Mouse (Mus musculus) midbrain, embryonic 14.5 days (tissue): Measurements from ENCODE around the gene Nrsn2. TPM values are rescaled to one million over a fixed set of nuclear protein-coding genes. Genes with fewer than 3 reads are reported as not detected.

Source experiments
- ATAC-seq: fragments of 200-750 bp; cut with Nextera tagmentation; 2 replicates; pipeline ENCODE4 v1.8.0; 2017; ENCODE audit warnings: moderate number of reproducible peaks, moderate library complexity; ENCODE audit not compliant: low FRiP score, low TSS enrichment
- DNase-seq: peaks from one replicate; pipeline ENCODE4 v3.0.0-alpha.2; 2015
- H3K27ac ChIP-seq: fragments of 300-500 bp; sonication (generic); replicated peaks from 2 replicates; pipeline ENCODE4 v1.5.1; 2014; ENCODE audit warnings: mild to moderate bottlenecking, low read depth, low read length, moderate library complexity
- H3K27me3 ChIP-seq: fragments of 300-500 bp; sonication (generic); 2 replicates; pipeline ENCODE4 v1.6.1; 2014; ENCODE audit warnings: low read length, control low read depth, mixed read lengths; ENCODE audit not compliant: control insufficient read depth, insufficient read depth
- H3K36me3 ChIP-seq: fragments of 300-500 bp; sonication (generic); 2 replicates; pipeline ENCODE4 v1.6.1; 2014; ENCODE audit warnings: low read length, control low read depth; ENCODE audit not compliant: control insufficient read depth, insufficient read depth
- H3K4me1 ChIP-seq: fragments of 300-500 bp; sonication (generic); 2 replicates; pipeline ENCODE4 v1.6.1; 2014; ENCODE audit warnings: mild to moderate bottlenecking, antibody characterized with exemption, low read length, control low read depth; ENCODE audit not compliant: control insufficient read depth, insufficient read depth
- H3K4me2 ChIP-seq: fragments of 300-500 bp; sonication (generic); 2 replicates; pipeline ENCODE4 v1.6.1; 2014; ENCODE audit warnings: mild to moderate bottlenecking, low read length, moderate library complexity
- H3K4me3 ChIP-seq: fragments of 300-500 bp; sonication (generic); replicated peaks from 2 replicates; pipeline ENCODE4 v1.5.1; 2014; ENCODE audit warnings: low read depth, low read length
- H3K9ac ChIP-seq: fragments of 300-500 bp; sonication (generic); replicated peaks from 2 replicates; pipeline ENCODE4 v1.6.1; 2014; ENCODE audit warnings: mild to moderate bottlenecking, low read length, moderate library complexity
- H3K9me3 ChIP-seq: fragments of 300-500 bp; sonication (generic); 2 replicates; pipeline ENCODE4 v1.6.1; 2016; ENCODE audit warnings: low read length, control low read depth, mixed read lengths; ENCODE audit not compliant: control insufficient read depth
- WGBS: fragments of 180-500 bp; shearing (Covaris S2); extraction: QIAGEN DNeasy Blood & Tissue Kit; methylation state at CpG from one replicate; pipeline ENCODE4 v1.1.7; 2014; 5-methylcytosine and 5-hydroxymethylcytosine counted together
- polyA plus RNA-seq: library from polyadenylated mRNA; unstranded; fragments of >200 nt; fragmentation: Nextera tagmentation; extraction: Ambion mirVana; gene quantifications from 2 replicates; pipeline ENCODE4 v1.2.1, GENCODE M21; 2014

Gene Nrsn2
- polyA plus RNA-seq, 1 experiment from 2014 or later, result 40.1 TPM

GRCm38 (mm10) chr2:152349842-152350540, 26.4 kb downstream of the Nrsn2 start:
- DNase-seq, result no peak
- no peak overlapping the region for H3K4me2 ChIP-seq
- no peak for ATAC-seq
- no peaks in the 10 kb centered on the region for H3K36me3 ChIP-seq
- no peak overlapping the region for H3K4me3 ChIP-seq
- no peak overlapping the region for H3K9ac ChIP-seq
- H3K9me3 ChIP-seq, result no peaks in the 10 kb centered on the region
- H3K27ac ChIP-seq, result no peak overlapping the region
- H3K4me1 ChIP-seq, result no peaks in the 10 kb centered on the region
- 88% methylated on average over 8 of the region's 8 CpGs for whole genome bisulfite sequencing
- 0 out of 2 replicates have a peak, but pooled peaks cover 3% of the 10 kb centered on the region for H3K27me3 ChIP-seq

- Histone ChIP-seq H3K9ac (no peak overlapping the region), H3K4me1 (peaks cover 1% of the 10 kb centered on the region; the same call in 1 of the 2 replicates), H3K36me3 (no peaks in the 10 kb centered on the region), H3K27ac (no peak overlapping the region), H3K27me3 (0 out of 2 replicates have a peak, but pooled peaks cover 3% of the 10 kb centered on the region), H3K9me3 (no peaks in the 10 kb centered on the region), H3K4me3 (no peak overlapping the region), H3K4me2 (no peak overlapping the region)
- 80% methylated on average over 6 of the region's 6 CpGs for WGBS
- ATAC-seq, result no peak
- no peak for DNase-seq
Observed at GRCm38 (mm10) chr2:152349205-152349604, 27.2 kb downstream of the Nrsn2 start.

GRCm38 (mm10) chr2:152347722-152348121, 28.7 kb downstream of the Nrsn2 start:
- Histone ChIP-seq H3K4me1 (peaks cover 5% of the 10 kb centered on the region; the same call in 1 of the 2 replicates), H3K4me2 (no peak overlapping the region), H3K27me3 (0 out of 2 replicates have a peak, but pooled peaks cover 3% of the 10 kb centered on the region), H3K4me3 (no peak overlapping the region), H3K36me3 (no peaks in the 10 kb centered on the region), H3K27ac (no peak overlapping the region), H3K9me3 (no peaks in the 10 kb centered on the region), H3K9ac (no peak overlapping the region)
- 81% methylated on average over 2 of the region's 2 CpGs for WGBS
- DNase-seq (no peak), ATAC-seq (no peak)

DNA sequence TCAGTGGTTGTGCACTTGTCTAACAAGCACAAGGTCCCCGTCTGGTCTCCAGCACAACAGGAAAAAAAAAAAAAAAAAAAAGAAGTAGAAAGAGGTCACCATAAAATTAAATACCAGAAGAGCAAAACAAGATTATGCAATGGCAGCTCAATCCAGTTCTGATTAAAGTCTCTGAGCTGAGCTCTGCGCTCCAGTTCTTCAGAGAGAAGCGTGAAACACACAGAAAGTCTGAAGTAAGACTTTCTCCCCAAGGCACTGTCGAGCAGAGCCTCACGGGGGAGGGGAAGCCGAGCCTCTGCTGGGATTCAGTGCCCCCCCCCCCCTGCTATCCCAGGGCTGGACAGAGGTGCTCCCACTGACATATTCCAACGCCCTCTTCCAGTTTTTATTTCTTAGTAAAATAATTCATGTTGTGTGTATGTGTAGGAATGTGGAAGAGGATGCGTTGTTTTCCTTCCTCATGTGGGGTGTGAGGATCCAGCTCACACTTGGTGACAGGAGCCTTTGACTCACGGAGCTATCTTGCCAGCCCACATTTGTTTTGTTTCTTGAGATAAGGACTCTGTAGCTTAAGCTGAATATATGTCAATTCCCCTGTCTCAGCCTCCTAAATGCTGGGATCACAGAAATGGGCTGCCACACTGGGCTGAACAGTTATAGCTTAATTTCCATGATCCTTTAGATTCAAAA, 29.5 kb downstream of the Nrsn2 start:
- 45% methylated on average over 9 of the region's 9 CpGs for WGBS
- no peak overlapping the region for H3K9ac ChIP-seq

DNA sequence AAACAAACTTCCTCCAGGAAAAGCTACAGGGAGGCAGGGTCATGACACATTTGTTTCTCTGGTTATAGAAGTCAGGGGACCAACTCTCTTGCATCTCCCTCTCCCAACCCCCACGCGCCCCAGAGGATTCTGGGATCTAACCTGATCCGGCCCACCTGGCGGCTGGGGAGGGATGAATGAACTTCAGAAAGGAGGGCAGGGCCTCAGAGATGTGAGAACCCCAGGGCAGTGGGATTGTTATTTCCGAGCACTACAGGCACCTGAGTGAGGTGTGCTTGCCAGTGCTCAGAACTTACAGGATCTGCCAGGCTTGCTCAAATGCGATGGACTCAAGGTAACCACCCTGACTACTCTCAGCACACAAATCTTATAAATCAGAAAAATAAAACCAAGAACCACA, 31.0 kb downstream of the Nrsn2 start:
- no peak overlapping the region for H3K9ac ChIP-seq
- WGBS, result 68% methylated on average over 6 of the region's 6 CpGs
- 0 out of 2 replicates have a peak, but pooled peaks cover 3% of the 10 kb centered on the region for H3K27me3 ChIP-seq
- H3K36me3 ChIP-seq, result no peaks in the 10 kb centered on the region
- no peaks in the 10 kb centered on the region for H3K9me3 ChIP-seq
- ATAC-seq (no peak), DNase-seq (no peak)
- H3K4me2 ChIP-seq, result no peak overlapping the region
- no peak overlapping the region for H3K27ac ChIP-seq
- no peak overlapping the region for H3K4me3 ChIP-seq
- peaks cover 5% of the 10 kb centered on the region; the same call in 1 of the 2 replicates for H3K4me1 ChIP-seq

More for the DNA sequence above, 29.5 kb downstream of the Nrsn2 start:
- Histone ChIP-seq H3K4me2 (no peak overlapping the region), H3K27me3 (0 out of 2 replicates have a peak, but pooled peaks cover 3% of the 10 kb centered on the region), H3K9me3 (no peaks in the 10 kb centered on the region), H3K27ac (no peak overlapping the region), H3K4me3 (no peak overlapping the region), H3K36me3 (no peaks in the 10 kb centered on the region), H3K4me1 (peaks cover 5% of the 10 kb centered on the region; the same call in 1 of the 2 replicates)
- DNase-seq (no peak), ATAC-seq (no peak)

DNA sequence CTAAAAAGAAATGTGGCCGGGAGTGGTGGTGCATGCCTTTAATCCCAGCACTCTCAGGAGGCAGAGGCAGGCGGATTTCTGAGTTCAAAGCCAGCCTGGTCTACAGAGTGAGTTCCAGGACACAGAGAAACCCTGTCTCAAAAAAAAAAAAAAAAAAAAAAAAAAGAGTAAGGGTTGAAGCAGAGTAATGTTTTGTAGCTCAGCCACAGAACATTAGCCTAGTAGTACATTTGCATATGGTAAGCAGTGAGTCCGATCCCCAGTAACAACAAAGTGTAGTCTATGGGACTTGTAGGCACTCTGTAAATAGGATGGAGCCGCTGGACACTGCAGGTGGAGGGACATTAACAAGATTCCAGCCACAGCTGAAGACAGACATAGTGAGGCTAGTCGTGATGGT, 31.5 kb downstream of the Nrsn2 start:
- Histone ChIP-seq H3K4me3 (no peak overlapping the region), H3K4me2 (no peak overlapping the region), H3K36me3 (no peaks in the 10 kb centered on the region), H3K27ac (no peak overlapping the region), H3K9me3 (no peaks in the 10 kb centered on the region), H3K27me3 (0 out of 2 replicates have a peak, but pooled peaks cover 3% of the 10 kb centered on the region), H3K9ac (no peak overlapping the region), H3K4me1 (peaks cover 5% of the 10 kb centered on the region; the same call in 1 of the 2 replicates)
- DNase-seq (no peak), ATAC-seq (no peak)
- 66% methylated on average over 5 of the region's 5 CpGs for whole genome bisulfite sequencing

DNA sequence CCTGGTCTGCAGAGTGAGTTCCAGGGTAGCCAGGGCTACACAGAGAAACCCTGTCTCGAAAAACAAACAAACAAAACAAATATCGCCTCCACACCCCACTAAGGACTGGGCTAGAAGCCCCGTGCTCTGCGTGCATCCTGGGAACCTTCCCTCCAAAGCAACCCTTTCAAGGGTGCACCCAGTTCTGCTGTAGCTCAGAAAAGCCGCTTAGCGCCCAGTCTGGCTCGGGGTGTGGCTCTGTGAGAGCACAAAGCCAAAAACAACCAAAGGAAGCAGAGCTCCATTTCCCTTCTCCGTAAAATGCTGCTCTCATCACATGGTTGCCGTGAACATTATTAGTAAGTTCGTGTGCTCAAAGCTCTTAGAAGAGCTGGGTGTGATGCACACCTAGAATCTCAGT, 32.1 kb downstream of the Nrsn2 start:
- Histone ChIP-seq H3K36me3 (no peaks in the 10 kb centered on the region), H3K4me1 (peaks cover 5% of the 10 kb centered on the region; the same call in 1 of the 2 replicates), H3K27ac (no peak overlapping the region), H3K4me3 (peak overlapping the region; percentile 46), H3K4me2 (peak overlapping the region; percentile 85), H3K27me3 (0 out of 2 replicates have a peak, but pooled peaks cover 3% of the 10 kb centered on the region), H3K9me3 (no peaks in the 10 kb centered on the region), H3K9ac (peak overlapping the region; percentile 58)
- ATAC-seq, result no peak
- 11% methylated on average over 10 of the region's 10 CpGs for WGBS
- DNase-seq, result no peak

GRCm38 (mm10) chr2:152343329-152344213, 32.9 kb downstream of the Nrsn2 start, which contains the start of gene Trib3:
Gene Trib3, minus strand, starts transcription at chr2:152344032.
- DNase-seq (peak; percentile 88), ATAC-seq (peak; percentile 83)
- Histone ChIP-seq H3K4me2 (peak within 1 kb of the TSS; percentile 85), H3K36me3 (no peaks in the 10 kb centered on the region), H3K27me3 (0 out of 2 replicates have a peak, but pooled peaks cover 3% of the 10 kb centered on the region), H3K9ac (peak within 1 kb of the TSS; percentile 58), H3K4me3 (peak within 1 kb of the TSS; percentile 46), H3K27ac (peak within 1 kb of the TSS; percentile 57; the same call in 1 of the 2 replicates), H3K9me3 (no peaks in the 10 kb centered on the region), H3K4me1 (peaks cover 5% of the 10 kb centered on the region; the same call in 1 of the 2 replicates)
- WGBS, result under 1% methylated on average over 52 of the region's 52 CpGs
